Mouse (Mus musculus): ENCODE results near the gene Crocc2. TPM values are rescaled to one million over a fixed set of nuclear protein-coding genes. Genes with fewer than 3 reads are reported as not detected.

Crocc2 gene
- 0.04 and 0.13 TPM in 2 replicates for polyA plus RNA-seq (2015; fragmentation: Nextera tagmentation; extraction: Ambion mirVana)

DNA sequence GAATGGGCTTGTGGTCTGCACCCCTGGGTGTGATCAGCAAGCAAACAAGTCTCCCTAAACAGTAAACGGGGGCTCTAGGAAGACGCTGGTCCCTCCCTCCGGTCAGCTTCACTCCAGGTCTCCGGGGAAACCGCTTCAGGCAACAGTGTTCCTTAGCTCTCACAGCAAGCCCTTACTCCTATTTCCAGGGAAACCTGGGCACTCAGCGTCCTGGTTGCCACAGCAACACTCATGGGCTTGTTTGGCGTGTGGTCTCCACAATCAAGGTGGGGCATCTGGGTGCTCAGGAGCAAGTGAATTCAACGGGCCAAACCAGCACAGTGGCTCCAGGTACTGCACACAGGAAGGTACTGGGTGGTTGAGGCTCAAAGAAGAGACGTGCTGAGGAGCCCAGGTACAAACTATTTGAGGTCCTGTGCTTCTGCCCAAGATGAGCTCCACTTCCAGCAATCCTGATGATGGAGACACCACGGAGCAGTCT is at the start of gene Crocc2:
Gene Crocc2 (plus strand): TSS at position 431 of the 481 bp plus-strand sequence.
- H3K27ac ChIP-seq = no peak within 1 kb of the TSS
- H3K4me3 ChIP-seq (replicated peaks) = no peak within 1 kb of the TSS
- H3K36me3 ChIP-seq = no peaks in the 10 kb centered on the region
- no peaks in the 10 kb centered on the region for H3K9me3 ChIP-seq
- ATAC-seq = no peak
- H3K4me2 ChIP-seq (replicated peaks) = no peak within 1 kb of the TSS
- no peak within 1 kb of the TSS for H3K9ac ChIP-seq
- WGBS = 36% methylated on average over 10 of the region's 10 CpGs
- no peaks in the 10 kb centered on the region for H3K27me3 ChIP-seq (replicated peaks)
- H3K4me1 ChIP-seq (replicated peaks) = no peaks in the 10 kb centered on the region

DNA sequence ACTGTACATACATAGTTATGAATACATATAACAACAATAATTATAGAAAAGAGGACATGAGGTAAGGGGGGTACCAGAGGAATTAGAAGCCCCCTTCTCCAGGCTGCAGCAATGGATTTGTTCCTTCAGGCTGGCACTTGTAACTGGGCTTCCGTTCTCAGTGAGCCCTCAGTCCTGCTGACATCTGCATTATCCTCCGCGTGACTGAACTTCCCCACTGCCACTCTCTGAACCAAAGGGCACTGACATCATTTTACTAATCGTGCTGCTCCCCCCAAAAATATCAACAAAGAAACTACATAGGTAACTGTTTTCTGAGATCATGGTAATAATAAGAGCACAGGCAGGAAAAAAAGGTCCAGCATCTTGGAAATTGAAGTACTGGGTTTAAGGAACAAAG is 49.7 kb upstream of the Crocc2 start:
- Histone ChIP-seq H3K4me1 (replicated peaks) (0 out of 2 replicates have a peak, but pooled peaks cover 7% of the 10 kb centered on the region), H3K9me3 (no peaks in the 10 kb centered on the region), H3K4me3 (replicated peaks) (no peak overlapping the region), H3K27me3 (replicated peaks) (no peaks in the 10 kb centered on the region), H3K4me2 (replicated peaks) (no peak overlapping the region), H3K9ac (no peak overlapping the region), H3K27ac (no peak overlapping the region), H3K36me3 (no peaks in the 10 kb centered on the region)
- ATAC-seq = no peak
- 42% methylated on average over 4 of the region's 4 CpGs for WGBS

GRCm38 (mm10) chr1:93123179-93123854 is 45.2 kb upstream of the Crocc2 start:
- H3K9me3 ChIP-seq = no peaks in the 10 kb centered on the region
- H3K4me2 ChIP-seq (replicated peaks) = no peak overlapping the region
- H3K4me1 ChIP-seq (replicated peaks) = no peaks in the 10 kb centered on the region
- no peak overlapping the region for H3K9ac ChIP-seq
- 65% methylated on average over 11 of the region's 11 CpGs for WGBS
- H3K4me3 ChIP-seq (replicated peaks) = no peak overlapping the region
- ATAC-seq = no peak
- H3K27ac ChIP-seq = no peak overlapping the region
- H3K27me3 ChIP-seq (replicated peaks) = no peaks in the 10 kb centered on the region
- no peaks in the 10 kb centered on the region for H3K36me3 ChIP-seq

DNA sequence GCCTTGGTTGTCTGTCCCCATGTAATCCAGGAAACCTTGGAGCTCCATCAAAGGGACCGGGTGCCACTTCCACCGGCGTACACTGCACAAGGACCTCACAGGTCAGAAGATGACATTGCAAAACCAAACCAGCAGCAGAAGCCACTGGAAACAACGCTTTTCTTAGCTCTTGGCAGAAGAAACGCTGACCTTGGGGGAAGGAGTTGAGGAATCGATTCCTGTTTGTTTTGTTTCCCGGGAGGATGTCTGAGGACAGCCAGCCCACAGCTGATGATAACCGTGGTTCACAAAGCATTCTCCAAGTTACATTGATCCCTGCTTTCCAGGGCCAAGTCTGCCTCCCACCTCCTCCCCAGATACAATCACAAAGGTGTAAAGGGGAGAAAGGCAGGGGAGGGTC is 44.5 kb upstream of the Crocc2 start:
- no peaks in the 10 kb centered on the region for H3K27me3 ChIP-seq (replicated peaks)
- no peak overlapping the region for H3K4me2 ChIP-seq (replicated peaks)
- 0 out of 2 replicates have a peak, but pooled peaks cover under 1% of the 10 kb centered on the region for H3K4me1 ChIP-seq (replicated peaks)
- no peak overlapping the region for H3K4me3 ChIP-seq (replicated peaks)
- ATAC-seq = no peak
- no peak overlapping the region for H3K27ac ChIP-seq
- no peaks in the 10 kb centered on the region for H3K36me3 ChIP-seq
- no peak overlapping the region for H3K9ac ChIP-seq
- H3K9me3 ChIP-seq = no peaks in the 10 kb centered on the region
- 58% methylated on average over 8 of the region's 8 CpGs for WGBS

- H3K27ac ChIP-seq = no peak overlapping the region
- no peak overlapping the region for H3K4me3 ChIP-seq (replicated peaks)
- ATAC-seq = no peak
- H3K4me2 ChIP-seq (replicated peaks) = no peak overlapping the region
- no peaks in the 10 kb centered on the region for H3K9me3 ChIP-seq
- no peaks in the 10 kb centered on the region for H3K27me3 ChIP-seq (replicated peaks)
- no peak overlapping the region for H3K9ac ChIP-seq
- no peaks in the 10 kb centered on the region for H3K36me3 ChIP-seq
- 39% methylated on average over 5 of the region's 5 CpGs for WGBS
- 0 out of 2 replicates have a peak, but pooled peaks cover 4% of the 10 kb centered on the region for H3K4me1 ChIP-seq (replicated peaks)
Measured at GRCm38 (mm10) chr1:93125256-93125655, 43.3 kb upstream of the Crocc2 start.

- 81% methylated on average over 8 of the region's 8 CpGs for WGBS
- no peak overlapping the region for H3K9ac ChIP-seq
Measured at GRCm38 (mm10) chr1:93128209-93128608, 40.3 kb upstream of the Crocc2 start.

GRCm38 (mm10) chr1:93128710-93129349 is 39.7 kb upstream of the Crocc2 start:
- H3K9ac ChIP-seq = no peak overlapping the region
- no peaks in the 10 kb centered on the region for H3K9me3 ChIP-seq
- no peaks in the 10 kb centered on the region for H3K27me3 ChIP-seq (replicated peaks)
- no peak overlapping the region for H3K4me2 ChIP-seq (replicated peaks)
- H3K4me3 ChIP-seq (replicated peaks) = no peak overlapping the region
- H3K27ac ChIP-seq = no peak overlapping the region
- 0 out of 2 replicates have a peak, but pooled peaks cover 4% of the 10 kb centered on the region for H3K4me1 ChIP-seq (replicated peaks)
- H3K36me3 ChIP-seq = no peaks in the 10 kb centered on the region
- 28% methylated on average over 6 of the region's 6 CpGs for WGBS
- ATAC-seq = peak; percentile 77

More at GRCm38 (mm10) chr1:93128209-93128608, 40.3 kb upstream of the Crocc2 start:
- Histone ChIP-seq H3K36me3 (no peaks in the 10 kb centered on the region), H3K9me3 (no peaks in the 10 kb centered on the region), H3K4me2 (replicated peaks) (no peak overlapping the region), H3K4me1 (replicated peaks) (0 out of 2 replicates have a peak, but pooled peaks cover 4% of the 10 kb centered on the region), H3K27me3 (replicated peaks) (no peaks in the 10 kb centered on the region), H3K27ac (no peak overlapping the region), H3K4me3 (replicated peaks) (no peak overlapping the region)
- ATAC-seq = no peak

DNA sequence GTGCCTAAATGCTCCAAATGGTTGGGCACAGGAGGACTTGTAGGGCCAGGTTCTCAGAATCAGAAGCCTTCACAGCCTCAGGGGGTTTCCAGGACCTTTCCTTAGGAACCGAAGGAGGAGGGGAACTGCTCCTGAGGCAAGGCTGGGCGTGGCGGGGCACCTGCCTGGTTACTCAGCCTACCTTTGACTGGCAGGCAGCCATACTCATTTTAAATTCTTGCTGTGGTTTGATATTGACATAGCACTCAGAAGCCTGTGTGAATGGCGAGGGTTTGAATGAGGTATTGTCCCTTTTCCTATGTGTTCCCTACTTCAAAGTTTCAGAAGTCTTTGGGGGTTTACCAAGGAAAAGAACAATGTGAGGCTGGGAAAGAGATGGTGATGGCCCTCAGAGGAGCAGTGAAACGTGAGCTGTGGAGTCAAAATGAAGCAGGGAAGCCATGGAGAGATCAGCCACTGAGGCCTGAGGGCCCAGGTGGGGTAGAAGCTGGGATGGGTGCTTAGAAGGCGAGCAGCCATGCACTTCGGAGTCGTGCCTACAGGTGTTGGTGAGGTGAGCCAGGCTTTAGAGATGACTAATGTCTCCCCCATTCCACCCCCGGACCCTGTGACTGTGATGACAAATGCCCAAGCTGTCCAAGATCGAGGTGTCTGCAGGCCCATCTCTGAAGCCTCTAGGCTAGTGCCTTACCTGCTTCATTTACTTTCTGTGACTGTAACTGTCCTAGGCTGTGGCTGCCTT is 38.1 kb upstream of the Crocc2 start:
- no peak overlapping the region for H3K27ac ChIP-seq
- H3K36me3 ChIP-seq = no peaks in the 10 kb centered on the region
- no peak for ATAC-seq
- no peaks in the 10 kb centered on the region for H3K9me3 ChIP-seq
- no peaks in the 10 kb centered on the region for H3K27me3 ChIP-seq (replicated peaks)
- 71% methylated on average over 10 of the region's 10 CpGs for WGBS
- no peak overlapping the region for H3K9ac ChIP-seq
- H3K4me3 ChIP-seq (replicated peaks) = no peak overlapping the region
- H3K4me1 ChIP-seq (replicated peaks) = 0 out of 2 replicates have a peak, but pooled peaks cover 4% of the 10 kb centered on the region
- no peak overlapping the region for H3K4me2 ChIP-seq (replicated peaks)

DNA sequence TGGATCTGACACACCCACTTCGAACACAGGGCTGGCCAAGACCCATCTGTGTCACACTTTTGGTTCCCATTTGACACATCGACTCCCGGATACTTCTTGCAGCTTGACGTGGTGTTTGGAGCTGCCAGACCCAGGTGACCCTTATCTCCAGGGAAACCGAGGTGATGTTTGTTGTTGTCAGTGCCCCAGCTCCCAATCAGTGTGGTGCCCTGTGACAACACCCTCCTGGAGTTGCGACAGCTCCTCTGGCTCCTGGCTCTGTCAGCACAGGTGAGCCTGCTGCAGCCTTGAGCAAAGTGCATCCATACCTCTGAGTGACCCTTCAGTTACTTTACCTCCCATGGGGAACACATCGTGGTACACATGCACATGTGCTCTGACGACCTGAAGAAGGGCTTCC is 35.8 kb upstream of the Crocc2 start:
- Histone ChIP-seq H3K36me3 (no peaks in the 10 kb centered on the region), H3K9me3 (no peaks in the 10 kb centered on the region), H3K27ac (no peak overlapping the region), H3K4me3 (replicated peaks) (no peak overlapping the region), H3K9ac (no peak overlapping the region), H3K4me1 (replicated peaks) (0 out of 2 replicates have a peak, but pooled peaks cover 4% of the 10 kb centered on the region), H3K27me3 (replicated peaks) (no peaks in the 10 kb centered on the region), H3K4me2 (replicated peaks) (no peak overlapping the region)
- ATAC-seq = no peak
- WGBS = 50% methylated on average over 8 of the region's 8 CpGs

- Histone ChIP-seq H3K4me3 (replicated peaks) (no peak within 1 kb of the TSS), H3K4me1 (replicated peaks) (0 out of 2 replicates have a peak, but pooled peaks cover 5% of the 10 kb centered on the region), H3K9ac (no peak within 1 kb of the TSS), H3K36me3 (no peaks in the 10 kb centered on the region), H3K27ac (no peak within 1 kb of the TSS), H3K9me3 (no peaks in the 10 kb centered on the region), H3K27me3 (replicated peaks) (no peaks in the 10 kb centered on the region), H3K4me2 (replicated peaks) (no peak within 1 kb of the TSS)
- 78% methylated on average over 12 of the region's 12 CpGs for WGBS
- no peak for ATAC-seq
Measured at GRCm38 (mm10) chr1:93135036-93135526, 33.4 kb upstream of the Crocc2 start, which contains the start of gene Agxt. TSS of gene Agxt (plus strand) at chr1:93135240.

GRCm38 (mm10) chr1:93138534-93138933 is 30.0 kb upstream of the Crocc2 start:
- 59% methylated on average over 6 of the region's 6 CpGs for WGBS
- ATAC-seq = peak; percentile 93

DNA sequence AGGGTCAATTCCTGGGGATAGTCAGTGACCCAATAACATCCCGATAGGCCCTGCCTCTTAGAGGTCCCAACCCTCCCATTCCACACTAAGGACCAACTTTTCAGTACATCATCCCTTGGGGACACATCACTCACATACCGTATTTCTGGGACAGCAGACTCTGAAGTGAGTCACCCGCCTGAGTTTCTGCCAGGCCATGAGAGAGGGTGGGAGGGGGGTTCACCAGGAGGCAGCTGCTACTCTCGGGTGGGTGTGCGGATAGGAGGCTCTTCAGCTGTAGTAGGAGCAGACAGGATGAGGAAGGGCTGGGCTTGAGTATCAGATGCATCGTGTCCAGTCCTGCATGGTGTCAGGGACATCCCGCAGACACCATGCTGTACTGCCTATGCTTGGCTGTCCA is 28.8 kb upstream of the Crocc2 start:
- H3K27me3 ChIP-seq (replicated peaks) = no peaks in the 10 kb centered on the region
- 0 out of 2 replicates have a peak, but pooled peaks cover 5% of the 10 kb centered on the region for H3K4me1 ChIP-seq (replicated peaks)
- WGBS = 74% methylated on average over 7 of the region's 7 CpGs
- H3K4me2 ChIP-seq (replicated peaks) = no peak overlapping the region
- no peak overlapping the region for H3K27ac ChIP-seq
- H3K36me3 ChIP-seq = no peaks in the 10 kb centered on the region
- no peak overlapping the region for H3K9ac ChIP-seq
- ATAC-seq = no peak
- H3K4me3 ChIP-seq (replicated peaks) = no peak overlapping the region
- H3K9me3 ChIP-seq = no peaks in the 10 kb centered on the region

More at GRCm38 (mm10) chr1:93138534-93138933, 30.0 kb upstream of the Crocc2 start:
- H3K27ac ChIP-seq = peak overlapping the region; percentile 65
- H3K4me2 ChIP-seq (replicated peaks) = peak overlapping the region; percentile 34; the same call in 1 of the 2 replicates
- H3K4me3 ChIP-seq (replicated peaks) = no peak overlapping the region
- no peaks in the 10 kb centered on the region for H3K9me3 ChIP-seq
- no peak overlapping the region for H3K9ac ChIP-seq
- 0 out of 2 replicates have a peak, but pooled peaks cover 5% of the 10 kb centered on the region for H3K4me1 ChIP-seq (replicated peaks)
- H3K27me3 ChIP-seq (replicated peaks) = no peaks in the 10 kb centered on the region
- H3K36me3 ChIP-seq = no peaks in the 10 kb centered on the region
